ENCODE assay signal across 10 mouse cellular contexts in the genomic region with DNA sequence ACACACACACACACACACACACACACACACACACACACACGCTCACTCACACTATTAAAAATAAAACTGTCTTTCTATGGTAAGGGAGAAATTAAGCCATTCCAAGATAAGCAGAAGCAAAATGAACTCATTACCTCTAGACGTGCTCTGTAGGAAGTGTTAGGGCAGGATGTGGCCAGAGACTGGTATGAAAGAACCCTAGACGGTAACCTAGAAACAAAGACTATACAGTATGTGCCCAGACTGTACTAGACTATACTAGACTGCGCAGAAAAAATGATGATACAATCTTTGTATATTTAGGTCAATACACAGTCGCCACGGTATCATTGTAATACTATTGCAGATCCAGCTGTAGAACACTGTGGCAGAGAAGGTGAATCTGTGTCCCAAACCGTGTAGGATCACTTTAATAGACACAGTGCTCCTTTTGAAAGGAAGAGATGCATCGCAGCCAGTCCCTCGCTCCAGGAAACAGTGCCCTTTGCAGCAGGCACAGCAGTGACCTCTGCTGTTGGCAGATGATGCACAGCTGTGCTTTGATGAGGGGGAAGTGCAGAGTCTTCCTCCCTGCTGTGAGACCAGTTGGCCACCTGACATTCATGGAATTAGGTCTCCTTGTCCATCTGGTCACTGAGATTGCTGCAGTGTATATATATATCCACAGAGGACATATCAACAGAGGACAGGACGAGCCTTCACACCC. TPM values are rescaled to one million over a fixed set of nuclear protein-coding genes. Genes with fewer than 3 reads are reported as not detected.
DNase-seq lines count a peak whose midpoint lies in the region; ATAC-seq and TF ChIP-seq lines count a peak whose summit lies in the region.
"Had no signal": no experiment of that assay in that cellular context is flagged by ENCODE, and none has a peak within 500 bp of the region (broad histone marks: within the 10 kb centered on the region; RNA-seq: fewer than 3 reads in every experiment).

No protein-coding gene starts in this region.

- no peaks in the 10 kb centered on the region for H3K9me3 ChIP-seq in forebrain, postnatal 0 days (ENCODE audit: low read length)
- no peaks in the 10 kb centered on the region for H3K9me3 ChIP-seq in forebrain, embryonic 10.5 days
- H3K9me3 ChIP-seq in midbrain, postnatal 0 days (ENCODE audit: low read length): no peaks in the 10 kb centered on the region
- H3K9me3 ChIP-seq: neural tube, embryonic 12.5 days had no signal

- H3K4me3 ChIP-seq in forebrain, postnatal 0 days (ENCODE audit: low read depth, low read length): no peak overlapping the region
- no peak overlapping the region for H3K4me3 ChIP-seq in forebrain, embryonic 10.5 days
- no peak overlapping the region for H3K4me3 ChIP-seq in midbrain, postnatal 0 days (ENCODE audit: low read depth, low read length)
- H3K4me3 ChIP-seq: erythroblast, embryonic 14.5 days; neural tube, embryonic 12.5 days had no signal

- 52% methylated on average over 10 of the region's 10 CpGs for WGBS in forebrain, postnatal 0 days
- WGBS in forebrain, embryonic 10.5 days: 53% methylated on average over 10 of the region's 10 CpGs
- WGBS in midbrain, postnatal 0 days: 41% methylated on average over 10 of the region's 10 CpGs

- H3K27me3 ChIP-seq in forebrain, postnatal 0 days (ENCODE audit: insufficient read depth, low read length): no peaks in the 10 kb centered on the region
- H3K27me3 ChIP-seq in forebrain, embryonic 10.5 days (ENCODE audit: poor library complexity, severe bottlenecking): no peaks in the 10 kb centered on the region
- H3K27me3 ChIP-seq in midbrain, postnatal 0 days (ENCODE audit: insufficient read depth, low read length): no peaks in the 10 kb centered on the region
- H3K27me3 ChIP-seq: neural tube, embryonic 12.5 days had no signal

- 0 out of 2 replicates have a peak, but pooled peaks cover 3% of the 10 kb centered on the region for H3K4me1 ChIP-seq in forebrain, postnatal 0 days (ENCODE audit: insufficient read depth)
- peaks cover 27% of the 10 kb centered on the region for H3K4me1 ChIP-seq in forebrain, embryonic 10.5 days
- H3K4me1 ChIP-seq in midbrain, postnatal 0 days (ENCODE audit: insufficient read depth, low read length): peaks cover 2% of the 10 kb centered on the region; the same call in 1 of the 2 replicates

- intact Hi-C loops in heart, postnatal 14 days (cut with DNase I): no loop called here

- no peak for DNase-seq in forebrain, postnatal 0 days
- no peak for DNase-seq in forebrain, embryonic 10.5 days (ENCODE audit: extremely low spot score, low spot score)
- DNase-seq in CD4-positive, CD25-positive, alpha-beta regulatory T cell, adult 2 months (ENCODE audit: low read depth, low spot score): peak; percentile 75
- DNase-seq in forelimb bud, embryonic 11.5 days (ENCODE audit: low read depth, low spot score): peak; percentile 23
- DNase-seq in midbrain, postnatal 0 days (ENCODE audit: low spot score): peak; percentile 48
- DNase-seq in ovary, adult 18-20 months (ENCODE audit: low spot score): no peak
- DNase-seq in ovary, postnatal 10 days (ENCODE audit: low spot score): no peak
- no peak for DNase-seq in heart, postnatal 14 days

- ATAC-seq in forebrain, postnatal 0 days: no peak
- no peak; the same call in 1 of the 2 replicates for ATAC-seq in midbrain, postnatal 0 days (ENCODE audit: low FRiP score)

- no peak overlapping the region for H3K9ac ChIP-seq in forebrain, postnatal 0 days
- H3K9ac ChIP-seq in midbrain, postnatal 0 days (replicated peaks; ENCODE audit: low read length, poor library complexity, severe bottlenecking): no peak overlapping the region
- H3K9ac ChIP-seq: neural tube, embryonic 12.5 days had no signal

- TF ChIP-seq CTCF in forebrain, postnatal 0 days (IDR thresholded peaks at IDR 0.05; ENCODE audit: low read depth): peak; percentile 48
- TF ChIP-seq CTCF in midbrain, postnatal 0 days (IDR thresholded peaks at IDR 0.05): peak; percentile 74

- H3K27ac ChIP-seq in forebrain, postnatal 0 days (ENCODE audit: low read depth, low read length): 0 out of 2 replicates have a peak overlapping the region, but pooled peaks have one; percentile 1
- no peak overlapping the region for H3K27ac ChIP-seq in forebrain, embryonic 10.5 days
- peak overlapping the region; percentile 55 for H3K27ac ChIP-seq in midbrain, postnatal 0 days (ENCODE audit: low read depth, low read length)
- H3K27ac ChIP-seq: neural tube, embryonic 12.5 days had no signal

- H3K4me2 ChIP-seq in forebrain, postnatal 0 days (ENCODE audit: low read depth): no peak overlapping the region
- H3K4me2 ChIP-seq in midbrain, postnatal 0 days (ENCODE audit: low read depth, low read length, poor library complexity, severe bottlenecking): no peak overlapping the region
- H3K4me2 ChIP-seq: neural tube, embryonic 12.5 days had no signal

- H3K36me3 ChIP-seq in forebrain, postnatal 0 days (ENCODE audit: insufficient read depth): no peaks in the 10 kb centered on the region
- no peaks in the 10 kb centered on the region for H3K36me3 ChIP-seq in forebrain, embryonic 10.5 days (replicated peaks)
- H3K36me3 ChIP-seq in midbrain, postnatal 0 days (ENCODE audit: insufficient read depth, low read length): no peaks in the 10 kb centered on the region
- H3K36me3 ChIP-seq: neural tube, embryonic 12.5 days had no signal

RNA-seq across cellular contexts. Expression of a gene that starts 26.1 kb away (rescaled TPM):
- 115 and 123 TPM in 2 replicates for total RNA-seq in forebrain, postnatal 0 days (2014; rRNA removed)
- polyA plus RNA-seq in forebrain, postnatal 0 days (2015; fragmentation: Nextera tagmentation; extraction: Ambion mirVana): 235 and 257 TPM in 2 replicates
- 367 and 394 TPM in 2 replicates for polyA plus RNA-seq in forebrain, embryonic 10.5 days (2016; fragmentation: Nextera tagmentation; extraction: Ambion mirVana)
- total RNA-seq in midbrain, postnatal 0 days (2014; rRNA removed): 119 and 136 TPM in 2 replicates
- polyA plus RNA-seq in midbrain, postnatal 0 days (2015; fragmentation: Nextera tagmentation; extraction: Ambion mirVana): 251 and 264 TPM in 2 replicates
- 10 to 100 TPM; 44.1 to 53.6 TPM for total RNA-seq in heart, postnatal 14 days (2021)

RNA-seq across cellular contexts. Expression of a gene that starts 30.4 kb away (rescaled TPM):
- 0.62 and 2.0 TPM in 2 replicates for total RNA-seq in forebrain, postnatal 0 days (2014; rRNA removed)
- polyA plus RNA-seq in forebrain, postnatal 0 days (2015; fragmentation: Nextera tagmentation; extraction: Ambion mirVana): 1.7 and 2.0 TPM in 2 replicates
- 0.48 and 0.52 TPM in 2 replicates for polyA plus RNA-seq in forebrain, embryonic 10.5 days (2016; fragmentation: Nextera tagmentation; extraction: Ambion mirVana)
- total RNA-seq in midbrain, postnatal 0 days (2014; rRNA removed): 1.6 and 2.4 TPM in 2 replicates
- 1.9 and 2.1 TPM in 2 replicates for polyA plus RNA-seq in midbrain, postnatal 0 days (2015; fragmentation: Nextera tagmentation; extraction: Ambion mirVana)
- 1 to 10 TPM in 1 of 2 experiments, not detected in 1; 1.1 TPM for total RNA-seq in heart, postnatal 14 days (2021)

Comparison
In these comparisons a context has a peak if more than half of its experiments do, and no peak if none do; other contexts are left out.
1. DNase-seq: peak in CD4-positive, CD25-positive, alpha-beta regulatory T cell, adult 2 months (single experiment), forelimb bud, embryonic 11.5 days (single experiment) and midbrain, postnatal 0 days (single experiment); none in forebrain, postnatal 0 days (single experiment), forebrain, embryonic 10.5 days (single experiment), ovary, adult 18-20 months (single experiment), ovary, postnatal 10 days (single experiment) and heart, postnatal 14 days (0 of 2).